Mouse (Mus musculus): ENCODE results near the gene Bptf. TPM values are rescaled to one million over a fixed set of nuclear protein-coding genes. Genes with fewer than 3 reads are reported as not detected.
A peak's percentile ranks its signal among the peaks of the same experiment; 100 is the strongest.

Gene Bptf
- total RNA-seq, 2 experiments from 2014 or later = 64.4 to 67.2 TPM

- peak in 1 of 2 experiments; percentile 47 for DNase-seq (ENCODE audit: low spot score in 2 of 2)
Measured at GRCm38 (mm10) chr11:107124327-107124731, 7.6 kb downstream of the Bptf start.

- no peak for DNase-seq (ENCODE audit: low spot score in 2 of 2)
Measured at GRCm38 (mm10) chr11:107117789-107118188, 14.1 kb downstream of the Bptf start.

GRCm38 (mm10) chr11:107113881-107114557, 17.9 kb downstream of the Bptf start:
- no peak for DNase-seq (ENCODE audit: low spot score in 2 of 2)

- no peak for DNase-seq (ENCODE audit: low spot score in 2 of 2)
Measured at GRCm38 (mm10) chr11:107113112-107113511, 18.8 kb downstream of the Bptf start.

GRCm38 (mm10) chr11:107109669-107110068, 22.3 kb downstream of the Bptf start:
- no peak for DNase-seq (ENCODE audit: low spot score in 2 of 2)

GRCm38 (mm10) chr11:107108892-107109291, 23.0 kb downstream of the Bptf start:
- DNase-seq (ENCODE audit: low spot score in 2 of 2) = no peak

- no peak for DNase-seq (ENCODE audit: low spot score in 2 of 2)
Measured at GRCm38 (mm10) chr11:107107725-107108078, 24.2 kb downstream of the Bptf start.

GRCm38 (mm10) chr11:107106978-107107724, 24.8 kb downstream of the Bptf start:
- no peak for DNase-seq (ENCODE audit: low spot score in 2 of 2)

- DNase-seq (ENCODE audit: low spot score in 2 of 2) = no peak
Measured at GRCm38 (mm10) chr11:107106461-107106860, 25.5 kb downstream of the Bptf start.

- DNase-seq (ENCODE audit: low spot score in 2 of 2) = peak; percentile 49 to 73
Measured at GRCm38 (mm10) chr11:107105227-107105626, 26.7 kb downstream of the Bptf start.

GRCm38 (mm10) chr11:107103736-107104135, 28.2 kb downstream of the Bptf start:
- DNase-seq (ENCODE audit: low spot score in 2 of 2) = no peak

GRCm38 (mm10) chr11:107103224-107103589, 28.7 kb downstream of the Bptf start:
- DNase-seq (ENCODE audit: low spot score in 2 of 2) = no peak

GRCm38 (mm10) chr11:107102465-107103223, 29.3 kb downstream of the Bptf start:
- DNase-seq (ENCODE audit: low spot score in 2 of 2) = peak; percentile 33 to 57

- no peak for DNase-seq (ENCODE audit: low spot score in 2 of 2)
Measured at GRCm38 (mm10) chr11:107096973-107097372, 35.0 kb downstream of the Bptf start.

GRCm38 (mm10) chr11:107093871-107094270, 38.1 kb downstream of the Bptf start:
- DNase-seq (ENCODE audit: low spot score in 2 of 2) = no peak

- no peak for DNase-seq (ENCODE audit: low spot score in 2 of 2)
Measured at GRCm38 (mm10) chr11:107092637-107093036, 39.3 kb downstream of the Bptf start.

GRCm38 (mm10) chr11:107085866-107086265, 46.1 kb downstream of the Bptf start:
- DNase-seq (ENCODE audit: low spot score in 2 of 2) = no peak

- no peak for DNase-seq (ENCODE audit: low spot score in 2 of 2)
Measured at GRCm38 (mm10) chr11:107083480-107083879, 48.4 kb downstream of the Bptf start.

- DNase-seq (ENCODE audit: low spot score in 2 of 2) = no peak
Measured at GRCm38 (mm10) chr11:107065216-107065785, 66.6 kb downstream of the Bptf start.

- no peak for DNase-seq (ENCODE audit: low spot score in 2 of 2)
Measured at GRCm38 (mm10) chr11:107064590-107064989, 67.3 kb downstream of the Bptf start.

GRCm38 (mm10) chr11:107063067-107063466, 68.9 kb downstream of the Bptf start:
- DNase-seq (ENCODE audit: low spot score in 2 of 2) = no peak

GRCm38 (mm10) chr11:107060941-107061340, 71.0 kb downstream of the Bptf start:
- DNase-seq (ENCODE audit: low spot score in 2 of 2) = no peak

Data from left cerebral cortex, adult 18-20 months (tissue).